Mouse (Mus musculus) liver, embryonic 14.5 days (tissue): ENCODE measurements around the gene Rac2.

Experiments
- CTCF ChIP-seq: IDR thresholded peaks from 2 replicates; pipeline ENCODE4 v1.5.1; 2016; ENCODE audit warnings: antibody characterized with exemption, low read depth, control low read depth
- EP300 ChIP-seq: IDR thresholded peaks from 2 replicates; pipeline ENCODE4 v1.6.1; 2016; ENCODE audit warnings: antibody characterized with exemption, low read depth

DNA sequence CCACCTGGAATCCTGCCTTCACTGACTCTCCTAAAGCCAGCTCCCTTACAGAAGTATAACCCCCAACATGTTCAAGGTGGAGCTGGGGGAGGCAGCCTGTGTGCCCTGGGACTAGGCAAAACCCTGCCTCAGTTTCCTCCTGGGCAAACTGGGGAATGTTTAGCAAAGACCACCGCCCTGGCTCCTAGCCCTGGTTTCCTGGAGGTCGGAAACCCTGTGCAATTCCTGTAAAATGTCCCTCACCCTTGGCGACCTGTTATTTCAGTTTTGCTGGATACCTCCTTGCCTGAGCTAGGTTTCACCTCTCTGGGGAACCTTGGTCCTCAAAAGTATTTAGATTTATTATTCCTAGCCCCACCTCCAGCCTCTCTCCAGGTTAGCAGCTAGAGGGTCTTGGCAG lies 42.4 kb downstream of the Rac2 start:
- TF ChIP-seq CTCF (no peak), EP300 (no peak)
